Mouse (Mus musculus) ES-Bruce4 (cell line): Measurements from ENCODE around the gene Sgcb. TPM values are rescaled to one million over a fixed set of nuclear protein-coding genes. Genes with fewer than 3 reads are reported as not detected.

Experiments
- H3K27ac ChIP-seq: 2 replicates; pipeline ENCODE4 v1.5.1; 2012; ENCODE audit warnings: low read length, inconsistent platforms; ENCODE audit not compliant: insufficient read depth
- H3K27me3 ChIP-seq: 2 replicates; pipeline ENCODE4 v1.6.1; 2012; ENCODE audit warnings: mild to moderate bottlenecking, low read length, inconsistent platforms; ENCODE audit not compliant: control insufficient read depth, poor library complexity, insufficient read depth, severe bottlenecking
- H3K36me3 ChIP-seq: 2 replicates; pipeline ENCODE4 v1.6.1; 2012; ENCODE audit warnings: inconsistent platforms, mild to moderate bottlenecking, low read length, moderate library complexity; ENCODE audit not compliant: control insufficient read depth, poor library complexity, insufficient read depth, severe bottlenecking
- H3K4me1 ChIP-seq: one replicate; pipeline ENCODE4 v1.8.1; 2011; ENCODE audit warnings: low read length; ENCODE audit not compliant: control insufficient read depth, insufficient read depth
- H3K4me3 ChIP-seq: 2 replicates; pipeline ENCODE4 v1.5.1; 2011; ENCODE audit warnings: low read depth, mild to moderate bottlenecking, low read length
- H3K9ac ChIP-seq: 2 replicates; pipeline ENCODE4 v1.6.1; 2012; ENCODE audit warnings: low read depth, mild to moderate bottlenecking, inconsistent platforms; ENCODE audit not compliant: poor library complexity, severe bottlenecking
- H3K9me3 ChIP-seq: replicated peaks from 2 replicates; pipeline ENCODE4 v1.6.1; 2012; ENCODE audit warnings: mild to moderate bottlenecking, low read length, inconsistent platforms; ENCODE audit not compliant: control insufficient read depth, poor library complexity, insufficient read depth, severe bottlenecking
- CTCF ChIP-seq: IDR thresholded peaks from one replicate; pipeline ENCODE4 v1.8.1; 2011; ENCODE audit warnings: low read depth, low read length
- EP300 ChIP-seq: IDR thresholded peaks from 2 replicates; pipeline ENCODE4 v1.6.1; 2011; ENCODE audit warnings: low read depth, low read length; ENCODE audit not compliant: insufficient read depth
- POLR2A ChIP-seq: IDR thresholded peaks from one replicate; pipeline ENCODE4 v1.8.1; 2011; ENCODE audit warnings: low read length; ENCODE audit not compliant: insufficient read depth
- polyA plus RNA-seq: library from polyadenylated mRNA; stranded (reverse); fragments of >200 nt; gene quantifications from 2 replicates; pipeline ENCODE4 v1.2.4, GENCODE M21; 2011; ENCODE audit warnings: low read depth; ENCODE audit not compliant: missing spikeins, insufficient read depth, insufficient read length

Gene Sgcb
- polyA plus RNA-seq = 3.4 and 4.2 TPM in 2 replicates

DNA sequence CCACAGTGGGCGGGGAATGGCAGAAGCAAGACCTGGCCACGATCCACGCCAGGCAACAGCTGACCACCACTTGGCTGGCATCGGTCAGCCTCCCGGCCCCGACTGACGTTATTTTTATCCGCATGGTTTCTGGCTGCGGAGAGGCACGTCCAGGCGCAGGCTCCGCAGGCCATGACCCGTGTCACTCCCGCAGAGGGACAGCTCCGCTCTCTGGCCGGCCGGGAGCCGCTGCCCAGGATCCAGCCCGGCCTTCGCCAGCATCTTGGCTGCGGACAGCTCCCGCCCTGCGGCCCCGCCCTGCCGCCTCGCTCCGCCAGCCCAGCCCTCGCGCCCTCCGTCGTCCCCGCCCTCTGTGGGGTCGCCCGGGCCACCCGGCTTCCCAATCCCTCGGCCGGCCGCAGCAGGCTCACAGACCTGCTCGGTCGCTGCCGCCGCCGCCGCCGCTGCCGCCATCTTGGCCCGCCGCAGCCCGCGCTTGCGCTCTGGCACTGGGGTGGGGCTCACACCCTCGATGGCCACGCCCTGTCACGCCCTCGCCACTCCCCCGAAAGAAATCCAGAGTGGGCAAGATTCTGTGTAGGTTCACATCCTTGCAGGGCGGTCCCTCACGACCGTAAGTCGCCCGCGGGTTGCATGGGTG, at the start of gene Sgcb:
TSS of gene Sgcb (minus strand) at position 530 of the 640 bp plus-strand sequence.
- Histone ChIP-seq H3K27me3 (peaks cover 14% of the 10 kb centered on the region), H3K4me1 (no peaks in the 10 kb centered on the region)

DNA sequence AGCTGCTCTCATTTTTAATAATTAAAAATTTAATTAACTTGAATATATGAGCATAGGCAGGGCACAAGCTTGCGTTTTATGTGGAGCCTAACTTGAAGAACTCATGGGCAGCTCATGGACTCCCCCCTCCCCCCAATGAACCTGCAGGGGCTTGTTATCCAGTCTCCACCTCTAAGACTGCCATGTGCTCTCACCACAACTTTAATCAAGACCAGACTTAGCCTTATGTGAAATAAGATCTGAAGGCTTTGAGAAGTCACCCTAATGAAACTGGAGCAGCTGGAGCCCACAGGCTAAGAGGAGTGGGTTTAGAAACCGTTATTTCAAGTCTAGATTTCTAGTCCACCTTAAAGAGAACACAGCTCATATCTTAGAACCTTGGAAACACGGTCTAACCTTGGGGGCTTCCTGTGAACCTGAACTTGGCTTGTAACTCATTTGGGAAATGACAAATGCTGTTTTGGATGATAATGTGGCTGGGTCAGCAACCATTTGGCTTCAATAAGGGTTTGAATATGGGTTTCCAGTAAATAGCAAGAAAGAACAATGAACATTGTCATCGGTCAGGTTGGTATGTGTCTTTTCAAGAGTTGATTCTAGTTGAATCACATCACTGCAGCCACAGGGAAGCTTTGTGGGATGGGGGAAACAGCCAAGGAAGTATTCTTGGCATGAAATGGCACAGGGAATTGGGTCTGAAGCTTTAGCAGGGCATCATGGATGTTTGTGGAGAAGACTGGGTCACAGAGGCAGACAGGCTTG, 46.8 kb upstream of the Sgcb start:
- H3K4me3 ChIP-seq = no peak overlapping the region
- H3K27ac ChIP-seq = no peak overlapping the region
- TF ChIP-seq CTCF = no peak
- TF ChIP-seq POLR2A = no peak

More for the DNA sequence above, at the start of gene Sgcb:
- TF ChIP-seq CTCF (no peak), POLR2A (no peak)
- Histone ChIP-seq H3K9me3 (no peaks in the 10 kb centered on the region), H3K27ac (no peak within 1 kb of the TSS), H3K4me3 (peak within 1 kb of the TSS; percentile 69), H3K36me3 (no peaks in the 10 kb centered on the region), H3K9ac (0 out of 2 replicates have a peak within 1 kb of the TSS, but pooled peaks have one; percentile 4)

DNA sequence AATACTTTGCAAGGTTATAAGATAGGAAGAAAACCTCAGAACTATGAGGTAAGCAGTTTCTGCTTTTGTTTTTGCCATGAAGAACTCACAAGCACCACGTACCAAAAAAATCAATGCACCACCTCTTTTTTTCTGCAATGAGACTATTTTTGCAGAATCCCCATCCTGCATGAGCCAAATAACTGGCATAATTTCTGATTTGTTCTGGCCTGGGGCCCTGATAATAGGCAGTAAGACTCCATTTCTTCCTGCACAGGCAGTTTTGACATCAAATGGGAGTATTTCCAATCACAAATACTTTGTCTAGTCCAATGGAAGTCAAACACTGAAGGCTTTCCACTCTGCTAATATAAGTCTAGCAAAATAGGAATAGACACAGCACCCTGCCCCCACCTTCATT, 46.2 kb upstream of the Sgcb start:
- no peak for TF ChIP-seq POLR2A
- TF ChIP-seq EP300 = no peak
- TF ChIP-seq CTCF = no peak
- Histone ChIP-seq H3K4me3 (no peak overlapping the region), H3K36me3 (no peaks in the 10 kb centered on the region), H3K9me3 (no peaks in the 10 kb centered on the region), H3K9ac (no peak overlapping the region), H3K27ac (no peak overlapping the region), H3K27me3 (no peaks in the 10 kb centered on the region), H3K4me1 (peaks cover 3% of the 10 kb centered on the region)

More for the DNA sequence above, 46.8 kb upstream of the Sgcb start:
- Histone ChIP-seq H3K9ac (no peak overlapping the region), H3K27me3 (no peaks in the 10 kb centered on the region), H3K4me1 (peaks cover 3% of the 10 kb centered on the region), H3K36me3 (no peaks in the 10 kb centered on the region), H3K9me3 (no peaks in the 10 kb centered on the region)

DNA sequence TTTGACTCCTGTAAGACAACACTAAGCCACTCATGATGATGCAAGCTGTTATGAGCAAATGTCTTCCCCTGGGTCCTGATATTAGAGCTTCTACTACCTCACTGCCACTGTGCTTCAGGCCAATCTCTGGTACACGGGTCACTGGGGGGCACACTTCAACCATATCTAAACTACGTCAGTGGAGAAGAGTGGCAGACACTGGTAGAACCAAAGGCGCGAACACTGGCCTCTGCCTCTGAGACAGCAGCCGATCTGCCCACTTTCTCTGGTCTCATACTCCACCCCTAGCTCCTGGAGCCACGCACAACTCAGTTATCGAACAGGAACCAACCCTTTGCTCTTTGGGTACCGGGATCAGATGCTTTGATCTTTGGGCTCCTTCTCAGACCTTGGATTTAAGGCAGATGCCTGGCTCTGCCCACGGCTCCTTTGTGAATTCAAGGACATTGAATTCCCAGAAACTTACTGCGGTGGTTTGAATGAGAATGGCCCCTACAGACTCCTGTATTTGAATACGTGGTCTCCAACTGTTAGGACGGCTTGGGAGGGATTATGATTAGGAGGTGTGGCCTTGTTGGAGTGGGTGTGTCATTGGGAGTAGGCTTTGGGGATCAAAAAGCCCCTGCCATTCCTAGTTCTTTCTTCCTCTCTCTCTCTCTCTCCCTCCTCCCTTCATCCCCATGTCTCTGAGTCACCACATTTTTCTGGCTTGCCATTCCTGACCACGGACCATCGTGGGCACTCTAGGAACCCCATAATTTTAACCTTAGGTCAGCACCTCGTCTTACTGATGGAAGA, 44.3 kb upstream of the Sgcb start:
- Histone ChIP-seq H3K9ac (no peak overlapping the region), H3K27ac (no peak overlapping the region), H3K36me3 (no peaks in the 10 kb centered on the region), H3K4me3 (no peak overlapping the region), H3K27me3 (no peaks in the 10 kb centered on the region), H3K9me3 (no peaks in the 10 kb centered on the region), H3K4me1 (peaks cover 3% of the 10 kb centered on the region)
- TF ChIP-seq POLR2A = no peak
- no peak for TF ChIP-seq CTCF
- TF ChIP-seq EP300 = no peak

DNA sequence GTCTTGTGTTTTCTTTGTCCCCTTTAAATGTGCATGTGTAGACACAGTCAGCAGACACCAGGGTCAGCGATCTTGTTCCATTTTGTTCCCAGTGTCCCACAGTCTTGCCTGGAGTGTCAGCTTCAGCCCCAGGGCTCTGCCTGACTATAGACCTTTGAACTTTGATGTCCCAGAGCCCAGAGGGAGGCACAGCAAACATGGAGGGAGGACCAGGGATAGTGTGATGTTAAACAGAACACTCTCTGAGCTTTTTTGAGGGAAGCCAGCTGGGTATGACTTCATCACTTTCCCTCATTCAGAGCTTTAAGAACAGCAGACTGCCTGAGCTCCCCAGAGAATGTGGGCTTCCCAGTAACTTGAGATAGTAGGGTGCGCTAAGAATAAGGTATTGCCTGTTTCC, 42.6 kb upstream of the Sgcb start:
- H3K36me3 ChIP-seq = no peaks in the 10 kb centered on the region
- TF ChIP-seq CTCF = no peak
- no peak for TF ChIP-seq EP300
- no peak for TF ChIP-seq POLR2A
- peaks cover 3% of the 10 kb centered on the region for H3K4me1 ChIP-seq
- H3K9me3 ChIP-seq = no peaks in the 10 kb centered on the region
- H3K27ac ChIP-seq = no peak overlapping the region
- no peaks in the 10 kb centered on the region for H3K27me3 ChIP-seq
- no peak overlapping the region for H3K9ac ChIP-seq
- H3K4me3 ChIP-seq = no peak overlapping the region

DNA sequence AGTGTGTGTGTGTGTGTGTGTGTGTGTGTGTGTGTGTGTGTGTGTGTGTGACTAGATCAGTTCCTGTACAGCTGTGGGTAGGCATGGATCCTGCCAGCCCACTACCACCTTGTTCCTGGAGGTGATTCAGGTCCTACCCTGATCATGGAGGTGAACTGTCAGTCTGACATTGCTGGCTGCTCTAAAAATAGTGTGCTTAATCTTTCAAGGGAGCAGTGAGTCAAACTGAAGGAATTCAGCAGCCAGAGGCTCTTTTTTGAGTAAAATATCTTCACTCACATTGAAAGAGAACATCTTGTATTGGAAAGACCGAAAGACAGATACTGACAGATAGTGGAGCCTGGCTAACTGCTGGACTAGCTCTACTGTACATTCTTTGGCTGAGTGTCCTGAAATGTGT, 41.0 kb upstream of the Sgcb start:
- no peaks in the 10 kb centered on the region for H3K36me3 ChIP-seq
- no peak overlapping the region for H3K4me3 ChIP-seq
- peaks cover 3% of the 10 kb centered on the region for H3K4me1 ChIP-seq
- no peak overlapping the region for H3K9ac ChIP-seq
- no peak overlapping the region for H3K27ac ChIP-seq
- no peak for TF ChIP-seq CTCF
- no peak for TF ChIP-seq EP300
- H3K9me3 ChIP-seq = no peaks in the 10 kb centered on the region
- H3K27me3 ChIP-seq = no peaks in the 10 kb centered on the region
